Comparison of ENCODE assay signal across 8 mouse cellular contexts in genomic region chr4:44702891-44703685, GRCm38 (mm10). TPM values are rescaled to one million over a fixed set of nuclear protein-coding genes. Genes with fewer than 3 reads are reported as not detected.
DNase-seq lines count a peak whose midpoint lies in the region; ATAC-seq and TF ChIP-seq lines count a peak whose summit lies in the region.

No protein-coding gene starts in this region.

- ATAC-seq in forebrain, embryonic 14.5 days, result no peak
- no peak for ATAC-seq in limb, embryonic 14.5 days (ENCODE audit: low FRiP score, low read depth)
- no peak for ATAC-seq in stomach, embryonic 15.5 days (ENCODE audit: insufficient read depth, low FRiP score, low read depth)

- H3K4me2 ChIP-seq in forebrain, embryonic 14.5 days (ENCODE audit: low read length), result peak overlapping the region; percentile 64
- H3K4me2 ChIP-seq in limb, embryonic 14.5 days (replicated peaks; ENCODE audit: low read depth, low read length, severe bottlenecking), result peak overlapping the region; percentile 69
- peak overlapping the region; percentile 90 for H3K4me2 ChIP-seq in stomach, embryonic 15.5 days

- H3K4me1 ChIP-seq in forebrain, embryonic 14.5 days (ENCODE audit: control insufficient read depth, insufficient read depth, low read length), result peaks cover 5% of the 10 kb centered on the region; the same call in 1 of the 2 replicates
- H3K4me1 ChIP-seq in limb, embryonic 14.5 days (ENCODE audit: control insufficient read depth, insufficient read depth, low read length), result peaks cover 5% of the 10 kb centered on the region
- H3K4me1 ChIP-seq in stomach, embryonic 15.5 days, result peaks cover 18% of the 10 kb centered on the region

- H3K27ac ChIP-seq in forebrain, embryonic 14.5 days (ENCODE audit: low read depth, low read length), result no peak overlapping the region
- H3K27ac ChIP-seq in limb, embryonic 14.5 days (replicated peaks; ENCODE audit: low read depth, low read length), result no peak overlapping the region
- no peak overlapping the region for H3K27ac ChIP-seq in stomach, embryonic 15.5 days

- H3K36me3 ChIP-seq in forebrain, embryonic 14.5 days (ENCODE audit: control insufficient read depth, insufficient read depth, low read length), result no peaks in the 10 kb centered on the region
- no peaks in the 10 kb centered on the region for H3K36me3 ChIP-seq in limb, embryonic 14.5 days (ENCODE audit: control insufficient read depth, insufficient read depth, low read length)
- H3K36me3 ChIP-seq in stomach, embryonic 15.5 days, result no peaks in the 10 kb centered on the region

- TF ChIP-seq POLR2A in limb, embryonic 14.5 days (IDR thresholded peaks at IDR 0.05; ENCODE audit: borderline replicate concordance, extremely low read depth, insufficient read depth, insufficient read length), result no peak

- H3K9ac ChIP-seq in forebrain, embryonic 14.5 days (ENCODE audit: low read length), result no peak overlapping the region
- H3K9ac ChIP-seq in limb, embryonic 14.5 days (ENCODE audit: low read depth, low read length, severe bottlenecking), result no peak overlapping the region
- H3K9ac ChIP-seq in stomach, embryonic 15.5 days, result no peak overlapping the region

- DNase-seq in cerebellum, postnatal 14 days, result peak; percentile 24 to 42
- no peak for DNase-seq in cerebellum, adult 11 months
- peak; percentile 51 to 59 for DNase-seq in B cell, adult 2 months
- DNase-seq in forebrain, embryonic 14.5 days (ENCODE audit: low spot score), result no peak
- DNase-seq in limb, embryonic 14.5 days (ENCODE audit: low spot score), result no peak
- DNase-seq in adrenal gland, postnatal 25 days, result no peak
- DNase-seq in layer of hippocampus, adult 11-12 months (ENCODE audit: low spot score), result no peak

- under 1% methylated on average over 58 of the region's 58 CpGs for WGBS in forebrain, embryonic 14.5 days
- WGBS in limb, embryonic 14.5 days, result 1% methylated on average over 50 of the region's 58 CpGs
- WGBS in stomach, embryonic 15.5 days, result 1% methylated on average over 58 of the region's 58 CpGs

- H3K9me3 ChIP-seq in forebrain, embryonic 14.5 days (replicated peaks; ENCODE audit: control insufficient read depth, low read length), result no peaks in the 10 kb centered on the region
- H3K9me3 ChIP-seq in limb, embryonic 14.5 days (ENCODE audit: control insufficient read depth, low read length), result no peaks in the 10 kb centered on the region
- H3K9me3 ChIP-seq in stomach, embryonic 15.5 days, result no peaks in the 10 kb centered on the region

- peak overlapping the region; percentile 39 for H3K4me3 ChIP-seq in forebrain, embryonic 14.5 days (ENCODE audit: low read depth, low read length)
- H3K4me3 ChIP-seq in limb, embryonic 14.5 days (replicated peaks; ENCODE audit: low read length), result peak overlapping the region; percentile 40
- peak overlapping the region; percentile 44 for H3K4me3 ChIP-seq in stomach, embryonic 15.5 days (replicated peaks)

- H3K27me3 ChIP-seq in forebrain, embryonic 14.5 days (replicated peaks; ENCODE audit: control insufficient read depth, insufficient read depth, low read length), result peaks cover 96% of the 10 kb centered on the region
- peaks cover 92% of the 10 kb centered on the region for H3K27me3 ChIP-seq in limb, embryonic 14.5 days (ENCODE audit: control insufficient read depth, insufficient read depth, low read length)
- peaks cover 88% of the 10 kb centered on the region for H3K27me3 ChIP-seq in stomach, embryonic 15.5 days (replicated peaks)

RNA-seq across cellular contexts. Expression of gene Pax5, which starts 7.2 kb away (rescaled TPM):
- polyA plus RNA-seq in forebrain, embryonic 14.5 days (2014; fragmentation: Nextera tagmentation; extraction: Ambion mirVana), result 0.10 and 0.20 TPM in 2 replicates
- 0.05 and 0.13 TPM in 2 replicates for polyA plus RNA-seq in limb, embryonic 14.5 days (2012; rRNA removed)
- polyA plus RNA-seq in limb, embryonic 14.5 days (2014; fragmentation: Nextera tagmentation; extraction: Ambion mirVana), result not detected in 2 replicates
- 0.05 and 0.12 TPM in 2 replicates for polyA plus RNA-seq in stomach, embryonic 15.5 days (2015; fragmentation: Nextera tagmentation; extraction: Ambion mirVana)
- total RNA-seq in adrenal gland, postnatal 25 days (2021), result 0.48 and 1.4 TPM in 2 replicates

RNA-seq across cellular contexts. Expression of gene Zcchc7, which starts 52.6 kb away (rescaled TPM):
- 23.2 and 32.1 TPM in 2 replicates for polyA plus RNA-seq in forebrain, embryonic 14.5 days (2014; fragmentation: Nextera tagmentation; extraction: Ambion mirVana)
- 32.5 and 39.2 TPM in 2 replicates for polyA plus RNA-seq in limb, embryonic 14.5 days (2012; rRNA removed)
- polyA plus RNA-seq in limb, embryonic 14.5 days (2014; fragmentation: Nextera tagmentation; extraction: Ambion mirVana), result 35.2 and 36.7 TPM in 2 replicates
- polyA plus RNA-seq in stomach, embryonic 15.5 days (2015; fragmentation: Nextera tagmentation; extraction: Ambion mirVana), result 40.2 and 48.7 TPM in 2 replicates
- 61.2 and 71.2 TPM in 2 replicates for total RNA-seq in adrenal gland, postnatal 25 days (2021)

Comparison
In these comparisons a context has a peak if more than half of its experiments do, and no peak if none do; other contexts are left out.
1. DNase-seq: peak in cerebellum, postnatal 14 days (2 of 2) and B cell, adult 2 months (2 of 2); none in cerebellum, adult 11 months (single experiment), forebrain, embryonic 14.5 days (single experiment), limb, embryonic 14.5 days (single experiment), adrenal gland, postnatal 25 days (single experiment) and layer of hippocampus, adult 11-12 months (single experiment).
2. Peak in every context shown above with its lines, with median percentiles within 50 percentile points of each other: H3K4me2 ChIP-seq and H3K4me3 ChIP-seq.